Mouse (Mus musculus): Measurements from ENCODE around the gene Olfr1394. TPM values are rescaled to one million over a fixed set of nuclear protein-coding genes. Genes with fewer than 3 reads are reported as not detected.
"Not testable (repeated sequence)": the region's sequence is repeated elsewhere in the genome, so short reads cannot be mapped to it uniquely, and the experiment has no call there.

The Olfr1394 gene
- polyA plus RNA-seq, 1 experiment from 2014 or later: not detected

DNA sequence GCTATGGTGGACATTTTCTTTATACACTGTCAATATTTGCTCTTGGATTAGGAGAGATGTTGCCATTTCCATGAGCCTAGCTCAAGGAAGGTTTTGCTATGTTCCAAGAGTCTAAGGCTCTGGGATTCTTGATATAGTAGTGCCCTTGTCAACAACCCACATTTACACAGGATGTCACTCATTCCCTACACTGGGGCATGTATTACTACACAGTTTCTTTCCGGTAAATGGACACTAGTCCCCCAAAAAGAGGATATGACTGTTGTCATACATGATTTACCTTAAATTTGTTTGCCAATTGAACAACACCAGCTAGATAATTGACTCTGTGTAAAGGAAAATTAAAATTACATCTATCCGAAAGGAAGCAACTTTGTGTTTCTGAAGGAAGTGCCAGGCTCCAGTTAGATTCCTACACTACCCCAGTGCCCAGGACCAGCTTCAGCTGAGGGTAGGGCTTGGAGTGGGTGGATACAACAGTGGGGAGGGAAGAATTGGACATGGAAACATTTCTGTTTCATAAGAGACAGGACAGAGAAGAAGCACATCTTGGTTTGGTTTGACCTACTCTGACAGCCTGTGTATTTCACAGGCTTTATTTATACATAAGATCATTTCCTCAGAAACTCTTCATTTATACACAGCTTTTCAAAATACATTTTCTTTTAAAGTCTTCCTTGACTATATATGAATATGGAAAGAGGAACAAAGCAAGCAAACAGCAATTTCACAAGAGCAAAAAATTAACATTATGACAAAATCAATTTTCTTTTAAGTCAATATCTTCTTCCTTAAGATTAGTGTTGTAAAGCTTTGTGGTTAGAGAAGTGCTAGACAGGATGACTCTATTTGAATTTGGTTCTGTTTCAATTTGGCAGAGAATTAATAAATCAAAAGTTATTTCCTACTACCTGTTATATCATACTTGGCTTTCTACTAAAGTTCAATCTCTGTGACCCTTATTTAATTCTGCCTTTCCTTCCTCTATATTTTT, 2.9 kb downstream of the Olfr1394 start:
- H3K27me3 ChIP-seq: no peaks in the 10 kb centered on the region
- H3K9me3 ChIP-seq (replicated peaks): no peaks in the 10 kb centered on the region
- H3K4me3 ChIP-seq (replicated peaks): no peak overlapping the region
- no peak for ATAC-seq (ENCODE audit: insufficient read depth)
- WGBS (ENCODE audit: insufficient replicate concordance): 60% methylated on average over 2 of the region's 2 CpGs
- H3K4me2 ChIP-seq: no peak overlapping the region
- no peaks in the 10 kb centered on the region for H3K4me1 ChIP-seq (replicated peaks)
- H3K36me3 ChIP-seq (replicated peaks): no peaks in the 10 kb centered on the region
- H3K27ac ChIP-seq (replicated peaks): no peak overlapping the region
- H3K9ac ChIP-seq: no peak overlapping the region

DNA sequence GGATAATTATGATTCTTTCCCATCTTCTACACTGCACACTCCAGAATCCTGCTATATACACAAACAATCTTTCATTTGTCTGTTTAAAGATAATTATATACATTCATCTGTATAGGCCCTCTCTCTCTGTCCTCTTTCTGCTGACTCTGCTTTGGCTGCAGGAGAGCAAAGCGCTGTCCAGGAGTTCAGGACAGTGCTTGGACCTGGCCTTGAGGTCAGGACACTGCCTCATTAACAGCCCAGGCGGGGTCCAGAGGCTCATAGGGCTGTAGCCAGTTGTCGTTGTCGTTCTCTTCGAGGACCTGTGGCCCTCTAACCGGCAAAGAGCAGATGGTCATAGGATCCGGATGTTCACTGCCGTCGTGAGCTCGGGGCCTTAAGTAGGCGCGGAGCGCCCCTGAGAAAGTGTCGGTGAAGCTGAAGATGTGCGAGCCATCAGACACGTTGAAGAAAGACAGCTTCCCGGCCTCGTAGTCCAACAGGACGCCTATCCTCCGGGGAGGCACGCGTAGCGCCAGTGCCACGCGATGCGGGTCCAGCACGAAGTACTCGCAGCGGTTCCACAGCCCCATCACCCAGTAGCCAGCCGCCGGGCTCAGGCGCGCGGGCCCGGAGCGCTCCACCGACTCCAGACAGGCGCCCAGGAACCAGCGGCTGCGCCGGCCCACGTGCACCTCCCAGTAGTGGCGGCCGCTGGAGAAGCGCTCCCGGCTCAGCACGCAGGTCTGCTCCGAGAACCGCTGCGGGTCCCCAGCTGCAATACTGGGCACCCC, 14.8 kb downstream of the Olfr1394 start:
- Histone ChIP-seq H3K4me2 (peak overlapping the region; percentile 51), H3K9me3 (replicated peaks) (no peaks in the 10 kb centered on the region), H3K36me3 (replicated peaks) (no peaks in the 10 kb centered on the region), H3K27me3 (peaks cover 18% of the 10 kb centered on the region), H3K27ac (replicated peaks) (no peak overlapping the region), H3K9ac (no peak overlapping the region), H3K4me3 (replicated peaks) (peak overlapping the region; percentile 18; the same call in 1 of the 2 replicates), H3K4me1 (replicated peaks) (no peaks in the 10 kb centered on the region; the same call in 1 of the 2 replicates)
- no peak for ATAC-seq (ENCODE audit: insufficient read depth)
- 21% methylated on average over 50 of the region's 50 CpGs for whole genome bisulfite sequencing (ENCODE audit: insufficient replicate concordance)

DNA sequence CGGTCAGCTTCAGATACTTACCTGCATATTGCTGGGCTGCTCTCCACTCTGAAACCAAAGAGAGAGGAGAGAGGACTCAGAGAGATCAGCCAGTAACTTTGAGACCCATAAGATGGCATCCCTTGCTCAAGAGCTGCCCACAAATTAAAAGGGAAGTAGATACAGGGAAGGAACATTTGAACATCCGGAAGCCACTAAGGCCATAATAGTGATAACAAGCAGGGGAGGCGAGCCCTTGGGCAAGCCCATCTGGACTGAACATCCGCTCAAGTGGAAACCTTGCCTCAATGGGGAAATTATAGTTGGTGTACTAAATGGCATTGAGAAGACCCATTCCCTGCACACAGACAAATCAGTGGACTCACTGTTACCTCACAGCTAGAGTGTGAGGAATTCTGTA, 16.4 kb downstream of the Olfr1394 start:
- H3K27me3 ChIP-seq: peaks cover 18% of the 10 kb centered on the region
- H3K4me2 ChIP-seq: no peak overlapping the region
- H3K36me3 ChIP-seq (replicated peaks): no peaks in the 10 kb centered on the region
- 33% methylated on average over 4 of the region's 4 CpGs for WGBS (ENCODE audit: insufficient replicate concordance)
- H3K9me3 ChIP-seq (replicated peaks): no peaks in the 10 kb centered on the region
- no peak overlapping the region for H3K27ac ChIP-seq (replicated peaks)
- no peak overlapping the region for H3K4me3 ChIP-seq (replicated peaks)
- no peak for ATAC-seq (ENCODE audit: insufficient read depth)
- H3K9ac ChIP-seq: no peak overlapping the region
- H3K4me1 ChIP-seq (replicated peaks): no peaks in the 10 kb centered on the region; the same call in 1 of the 2 replicates

DNA sequence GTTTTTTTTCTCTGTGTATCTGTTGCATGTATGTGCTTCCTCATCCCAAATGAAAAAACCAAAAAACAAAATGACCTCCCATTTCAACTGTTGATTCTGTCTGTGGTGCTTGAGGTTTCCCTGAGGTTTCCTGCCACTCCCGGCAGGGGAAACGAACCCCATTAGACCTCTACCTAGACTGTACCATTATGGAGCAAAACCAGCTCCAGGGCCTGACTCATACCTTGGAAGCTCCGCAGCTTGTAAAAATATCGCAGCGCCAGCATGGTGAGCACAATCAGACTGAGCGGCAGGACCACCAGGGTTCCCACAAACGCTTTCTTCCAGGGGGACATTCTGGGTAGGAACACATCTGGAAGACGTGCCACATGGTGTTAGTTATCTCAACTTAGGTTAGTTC, 21.2 kb downstream of the Olfr1394 start:
- H3K4me3 ChIP-seq (replicated peaks): no peak overlapping the region
- no peaks in the 10 kb centered on the region for H3K27me3 ChIP-seq
- no peaks in the 10 kb centered on the region for H3K9me3 ChIP-seq (replicated peaks)
- no peak overlapping the region for H3K4me2 ChIP-seq
- H3K36me3 ChIP-seq (replicated peaks): no peaks in the 10 kb centered on the region
- no peak overlapping the region for H3K9ac ChIP-seq
- H3K27ac ChIP-seq (replicated peaks): no peak overlapping the region
- 21% methylated on average over 8 of the region's 8 CpGs for WGBS (ENCODE audit: insufficient replicate concordance)
- H3K4me1 ChIP-seq (replicated peaks): 0 out of 2 replicates have a peak, but pooled peaks cover 3% of the 10 kb centered on the region
- ATAC-seq (ENCODE audit: insufficient read depth): no peak

DNA sequence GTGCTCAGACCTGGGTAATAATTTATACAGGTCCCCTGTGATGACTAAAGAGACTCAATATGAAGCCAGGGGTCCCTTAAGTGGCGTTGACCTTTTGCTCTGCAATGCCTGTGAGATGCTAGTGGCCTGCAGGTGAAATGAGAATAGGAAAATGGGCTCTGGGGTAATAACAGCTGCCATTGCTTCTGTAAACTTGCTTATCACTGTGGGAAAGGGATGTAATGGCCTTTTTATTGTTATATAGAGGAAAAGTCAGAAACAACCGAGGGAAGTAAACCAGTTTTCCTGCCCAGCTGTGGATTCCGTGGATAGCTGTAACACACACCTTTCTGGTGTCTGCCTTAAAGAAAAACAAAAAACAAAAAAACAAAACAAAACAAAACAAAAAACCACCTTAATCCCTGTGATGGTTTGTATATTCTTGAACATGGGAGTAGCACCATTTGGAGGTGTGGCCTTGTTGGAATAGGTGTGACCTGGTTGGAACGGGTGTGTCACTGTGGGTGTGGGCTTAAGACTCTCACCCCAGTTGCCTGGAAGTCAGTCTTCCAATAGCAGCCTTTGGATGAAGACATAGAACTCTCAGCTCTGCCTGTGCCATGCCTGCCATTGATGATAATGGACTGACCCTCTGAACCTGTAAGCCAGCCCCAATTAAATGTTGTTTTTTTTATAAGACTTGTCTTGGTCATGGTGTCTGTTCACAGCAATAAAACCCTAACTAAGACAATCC, 22.0 kb downstream of the Olfr1394 start:
- H3K27ac ChIP-seq (replicated peaks); H3K4me2 ChIP-seq; H3K4me1 ChIP-seq (replicated peaks); H3K36me3 ChIP-seq (replicated peaks); H3K9ac ChIP-seq; H3K4me3 ChIP-seq (replicated peaks); H3K27me3 ChIP-seq; H3K9me3 ChIP-seq (replicated peaks); ATAC-seq (ENCODE audit: insufficient read depth): not testable (repeated sequence)
- WGBS (ENCODE audit: insufficient replicate concordance): 58% methylated on average over 4 of the region's 4 CpGs

DNA sequence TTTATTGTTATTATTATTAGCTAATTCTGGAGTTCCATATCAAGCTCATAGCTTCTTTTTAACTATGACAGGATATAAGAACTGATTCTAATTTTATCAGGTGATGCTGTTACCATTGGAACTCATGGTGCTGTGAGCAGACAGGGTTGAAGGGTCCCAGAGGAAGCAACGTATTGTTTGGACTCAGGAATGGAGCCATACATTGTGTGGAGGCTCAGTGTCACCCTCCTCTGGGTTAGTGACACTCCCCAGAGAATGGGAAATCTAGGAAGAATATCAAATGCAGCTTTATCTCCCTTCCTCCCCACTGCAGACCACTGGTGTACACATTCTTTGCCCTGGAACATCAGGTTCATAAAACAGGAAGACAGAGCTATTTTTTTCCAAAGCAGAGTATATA, 29.0 kb downstream of the Olfr1394 start:
- ATAC-seq (ENCODE audit: insufficient read depth): no peak
- Histone ChIP-seq H3K9me3 (replicated peaks) (no peaks in the 10 kb centered on the region), H3K4me1 (replicated peaks) (no peaks in the 10 kb centered on the region), H3K4me2 (no peak overlapping the region), H3K27ac (replicated peaks) (no peak overlapping the region), H3K4me3 (replicated peaks) (no peak overlapping the region), H3K9ac (no peak overlapping the region), H3K27me3 (no peaks in the 10 kb centered on the region), H3K36me3 (replicated peaks) (no peaks in the 10 kb centered on the region)
- 57% methylated on average over 1 of the region's 1 CpGs for WGBS (ENCODE audit: insufficient replicate concordance)

DNA sequence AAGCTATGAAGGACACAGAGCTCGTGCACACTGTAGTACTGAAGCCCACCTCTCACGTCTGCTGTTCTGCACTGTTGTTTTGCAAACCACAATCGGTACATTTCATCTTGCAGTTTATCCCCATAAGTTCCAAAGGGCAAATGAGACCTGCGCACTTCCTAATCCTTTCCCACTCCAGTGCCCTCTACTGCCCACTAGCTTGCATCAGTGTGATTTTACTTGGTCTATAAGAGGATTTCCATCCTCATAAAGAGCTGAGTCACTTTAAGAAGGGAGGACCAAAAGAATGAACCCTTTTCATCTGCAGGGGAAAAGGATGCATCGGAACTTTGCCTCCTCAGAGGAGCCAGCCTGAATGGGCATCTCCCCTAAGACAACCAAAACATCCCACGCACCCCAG, 32.3 kb downstream of the Olfr1394 start:
- Histone ChIP-seq H3K4me3 (replicated peaks) (no peak overlapping the region), H3K9ac (no peak overlapping the region), H3K9me3 (replicated peaks) (no peaks in the 10 kb centered on the region), H3K4me1 (replicated peaks) (no peaks in the 10 kb centered on the region), H3K36me3 (replicated peaks) (no peaks in the 10 kb centered on the region), H3K27me3 (no peaks in the 10 kb centered on the region), H3K27ac (replicated peaks) (no peak overlapping the region), H3K4me2 (no peak overlapping the region)
- no peak for ATAC-seq (ENCODE audit: insufficient read depth)
- 65% methylated on average over 6 of the region's 6 CpGs for WGBS (ENCODE audit: insufficient replicate concordance)

DNA sequence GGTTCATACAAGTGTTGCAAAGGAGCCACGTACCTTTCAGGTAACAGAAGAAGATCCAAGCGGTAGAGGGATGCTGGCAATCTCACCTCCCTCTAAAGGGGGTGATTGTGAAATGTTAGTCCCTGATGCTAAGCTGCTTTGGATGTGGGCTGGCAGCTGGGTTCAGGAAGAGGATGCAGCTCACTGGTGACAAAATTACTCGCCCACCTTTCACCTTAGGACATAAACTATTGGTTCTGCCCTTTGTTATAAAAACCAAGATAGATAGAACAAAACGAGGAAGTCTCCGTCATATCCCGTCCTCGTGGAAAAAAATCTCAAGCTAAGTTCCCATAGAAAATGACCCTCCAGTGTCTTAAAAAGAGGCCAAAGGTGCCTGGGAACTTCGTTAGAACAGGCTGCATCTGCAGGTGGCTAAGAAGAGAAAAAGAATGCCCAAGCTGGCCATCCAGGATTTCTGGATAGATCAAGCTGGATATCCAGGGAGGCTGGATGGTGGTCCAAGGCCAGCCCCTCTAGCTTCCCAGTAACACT, 32.8 kb downstream of the Olfr1394 start, which contains the start of gene Btnl9:
Btnl9 (minus strand) TSS at position 205 of the 534 bp plus-strand sequence.
- H3K36me3 ChIP-seq (replicated peaks): no peaks in the 10 kb centered on the region
- no peak for ATAC-seq (ENCODE audit: insufficient read depth)
- H3K27me3 ChIP-seq: no peaks in the 10 kb centered on the region
- H3K9ac ChIP-seq: no peak within 1 kb of the TSS
- H3K4me3 ChIP-seq (replicated peaks): no peak within 1 kb of the TSS
- H3K27ac ChIP-seq (replicated peaks): no peak within 1 kb of the TSS
- H3K4me1 ChIP-seq (replicated peaks): no peaks in the 10 kb centered on the region
- H3K4me2 ChIP-seq: no peak within 1 kb of the TSS
- WGBS (ENCODE audit: insufficient replicate concordance): 39% methylated on average over 8 of the region's 8 CpGs
- no peaks in the 10 kb centered on the region for H3K9me3 ChIP-seq (replicated peaks)

DNA sequence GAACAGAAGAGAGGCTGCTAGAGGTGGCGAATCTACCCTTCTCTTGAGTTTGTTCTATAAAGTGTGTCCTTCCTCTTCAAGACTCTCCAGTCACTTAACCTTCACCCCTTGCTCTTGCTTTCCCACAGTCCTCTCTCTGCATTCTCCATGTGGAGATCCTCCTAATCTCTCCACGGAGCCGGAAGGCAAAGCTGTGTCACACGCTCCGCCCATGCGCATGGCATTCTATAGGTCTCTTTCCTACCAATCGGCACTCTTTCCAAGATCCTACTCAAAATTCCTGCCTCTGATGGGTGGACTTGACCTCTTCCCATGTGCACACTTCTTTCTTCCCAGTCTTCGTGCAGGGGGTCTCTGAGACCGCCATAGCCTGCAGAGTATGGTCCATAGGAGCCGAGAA, 33.5 kb downstream of the Olfr1394 start:
- Histone ChIP-seq H3K4me3 (replicated peaks) (no peak overlapping the region), H3K27ac (replicated peaks) (no peak overlapping the region), H3K4me2 (no peak overlapping the region), H3K9ac (no peak overlapping the region), H3K4me1 (replicated peaks) (no peaks in the 10 kb centered on the region; the same call in 1 of the 2 replicates), H3K27me3 (no peaks in the 10 kb centered on the region), H3K9me3 (replicated peaks) (no peaks in the 10 kb centered on the region), H3K36me3 (replicated peaks) (no peaks in the 10 kb centered on the region)
- WGBS (ENCODE audit: insufficient replicate concordance): 68% methylated on average over 10 of the region's 10 CpGs
- no peak for ATAC-seq (ENCODE audit: insufficient read depth)

DNA sequence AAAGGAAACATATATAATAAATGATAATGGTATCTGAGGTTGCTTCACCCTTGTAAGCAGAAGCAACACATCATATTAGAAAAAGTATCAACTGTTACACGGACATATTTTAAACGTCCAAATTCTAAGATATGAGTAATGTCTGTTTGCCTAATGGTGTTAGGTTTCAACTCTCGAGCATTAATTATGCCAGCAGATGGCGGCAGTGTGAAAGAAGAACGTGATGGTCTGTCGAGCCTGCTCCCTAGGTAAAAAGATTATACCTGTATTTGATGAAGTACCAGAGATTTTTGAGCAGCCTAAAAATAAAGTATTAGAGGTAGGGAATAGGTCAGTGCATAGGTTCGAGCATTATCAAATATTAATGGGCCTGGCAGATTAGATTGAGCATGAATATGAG, 35.6 kb downstream of the Olfr1394 start:
- Histone ChIP-seq H3K9ac (no peak overlapping the region), H3K4me1 (replicated peaks) (no peaks in the 10 kb centered on the region; the same call in 1 of the 2 replicates), H3K9me3 (replicated peaks) (no peaks in the 10 kb centered on the region), H3K36me3 (replicated peaks) (no peaks in the 10 kb centered on the region), H3K4me3 (replicated peaks) (no peak overlapping the region), H3K4me2 (no peak overlapping the region), H3K27me3 (no peaks in the 10 kb centered on the region), H3K27ac (replicated peaks) (no peak overlapping the region)
- 2% methylated on average over 7 of the region's 7 CpGs for WGBS (ENCODE audit: insufficient replicate concordance)
- ATAC-seq (ENCODE audit: insufficient read depth): no peak

All from liver, embryonic 15.5 days (tissue).